In genomic region chr2:126496838-126497237, GRCm38 (mm10) we compare ENCODE assay signal across 25 mouse cellular contexts. TPM values are rescaled to one million over a fixed set of nuclear protein-coding genes. Genes with fewer than 3 reads are reported as not detected.
DNase-seq lines count a peak whose midpoint lies in the region; ATAC-seq lines count a peak whose summit lies in the region.
"Had no signal": no experiment of that assay in that cellular context is flagged by ENCODE, and none has a peak within 500 bp of the region (broad histone marks: within the 10 kb centered on the region; RNA-seq: fewer than 3 reads in every experiment).

No protein-coding gene starts in this region.

- H3K27me3 ChIP-seq in heart, embryonic 10.5 days (ENCODE audit: insufficient read depth, poor library complexity, severe bottlenecking) = no peaks in the 10 kb centered on the region
- H3K27me3 ChIP-seq: embryonic facial prominence, embryonic 12.5 days; neural tube, embryonic 15.5 days had no signal

- WGBS in heart, embryonic 10.5 days = 76% methylated on average over 9 of the region's 9 CpGs

- intact Hi-C loops in left cerebral cortex, postnatal 14 days (cut with DNase I) = no loop called here

- H3K9me3 ChIP-seq in heart, embryonic 10.5 days = no peaks in the 10 kb centered on the region
- H3K9me3 ChIP-seq: embryonic facial prominence, embryonic 12.5 days; limb, embryonic 13.5 days; neural tube, embryonic 15.5 days had no signal

- no peaks in the 10 kb centered on the region for H3K36me3 ChIP-seq in heart, embryonic 10.5 days
- H3K36me3 ChIP-seq: embryonic facial prominence, embryonic 12.5 days; limb, embryonic 13.5 days; neural tube, embryonic 15.5 days had no signal

- no peak overlapping the region for H3K27ac ChIP-seq in heart, embryonic 10.5 days
- H3K27ac ChIP-seq: embryonic facial prominence, embryonic 12.5 days; hindbrain, embryonic 14.5 days; layer of hippocampus, adult 2 months; limb, embryonic 13.5 days; liver, embryonic 14.5 days; neural tube, embryonic 15.5 days had no signal

- ATAC-seq in granulocyte monocyte progenitor cell, adult 5-6 weeks (replicated peaks; ENCODE audit: poor library complexity, severe bottlenecking) = peak; percentile 61
- ATAC-seq: midbrain, embryonic 16.5 days had no signal

- peak; percentile 97 for DNase-seq in heart, adult 11 months
- no peak for DNase-seq in heart, embryonic 10.5 days (ENCODE audit: low spot score)
- DNase-seq in lung, postnatal 36 days = peak; percentile 50
- DNase-seq in lung, postnatal 25 days (ENCODE audit: low spot score) = no peak
- DNase-seq in naive thymus-derived CD4-positive, alpha-beta T cell, adult 2 months (ENCODE audit: low read depth) = peak; percentile 31
- no peak for DNase-seq in left cerebral cortex, postnatal 14 days (ENCODE audit: low spot score in 2 of 2)
- DNase-seq in kidney, postnatal 36 days = no peak
- DNase-seq: adrenal gland, postnatal 36 days; cerebellum, adult 18-20 months; cerebellum, postnatal 14 days; heart, postnatal 36 days; kidney, adult 18-20 months; kidney, postnatal 10 days; lung, postnatal 10 days; thymus, postnatal 14 days had no signal

- H3K4me1 ChIP-seq in heart, embryonic 10.5 days = no peaks in the 10 kb centered on the region
- H3K4me1 ChIP-seq: embryonic facial prominence, embryonic 12.5 days had no signal

- H3K4me3 ChIP-seq in heart, embryonic 10.5 days = no peak overlapping the region
- H3K4me3 ChIP-seq: embryonic facial prominence, embryonic 12.5 days; layer of hippocampus, adult 2 months; limb, embryonic 13.5 days; neural tube, embryonic 15.5 days had no signal

RNA-seq across cellular contexts. Expression of gene Atp8b4, which starts 3.6 kb away (rescaled TPM):
- 0.05 and 0.15 TPM in 2 replicates for polyA plus RNA-seq in heart, embryonic 10.5 days (2016; fragmentation: Nextera tagmentation; extraction: Ambion mirVana)
- total RNA-seq in granulocyte monocyte progenitor cell, adult 5-6 weeks (2014; fragmentation: Nextera tagmentation) = 230 and 261 TPM in 2 replicates
- total RNA-seq in granulocyte monocyte progenitor cell, adult 5-6 weeks (2017) = 411 and 415 TPM in 2 replicates
- total RNA-seq in left cerebral cortex, postnatal 14 days (2021) = under 1 TPM in 1 of 2 experiments, not detected in 1; 0.09 TPM
- total RNA-seq: layer of hippocampus, adult 2 months; layer of hippocampus, postnatal 25 days had no signal
- polyA plus RNA-seq: midbrain, embryonic 16.5 days had no signal

RNA-seq across cellular contexts. Expression of gene Slc27a2, which starts 55.4 kb away (rescaled TPM):
- polyA plus RNA-seq in heart, embryonic 10.5 days (2016; fragmentation: Nextera tagmentation; extraction: Ambion mirVana) = 0.25 and 2.7 TPM in 2 replicates
- total RNA-seq in granulocyte monocyte progenitor cell, adult 5-6 weeks (2014; fragmentation: Nextera tagmentation) = not detected in 2 replicates
- not detected in 2 replicates for total RNA-seq in granulocyte monocyte progenitor cell, adult 5-6 weeks (2017)
- total RNA-seq in left cerebral cortex, postnatal 14 days (2021) = 1 to 10 TPM; 3.5 to 4.2 TPM
- polyA plus RNA-seq: inflammation-experienced regulatory T-cells, adult 6 months had no signal

Comparison
In these comparisons a context has a peak if more than half of its experiments do, and no peak if none do; other contexts are left out.
1. DNase-seq: peak in heart, adult 11 months (single experiment), lung, postnatal 36 days (single experiment) and naive thymus-derived CD4-positive, alpha-beta T cell, adult 2 months (single experiment); none in heart, embryonic 10.5 days (single experiment), lung, postnatal 25 days (single experiment), left cerebral cortex, postnatal 14 days (0 of 2) and kidney, postnatal 36 days (0 of 2).
2. RNA of gene Atp8b4, which starts 3.6 kb away (total RNA-seq): 230 to 415 TPM in granulocyte monocyte progenitor cell, adult 5-6 weeks; 0.09 TPM in left cerebral cortex, postnatal 14 days; every median in the first group is over 100 times any median in the second.
3. RNA of gene Slc27a2, which starts 55.4 kb away (total RNA-seq): 3.5 to 4.2 TPM in left cerebral cortex, postnatal 14 days; not detected in granulocyte monocyte progenitor cell, adult 5-6 weeks; every median in the first group is over 4 times any median in the second.